Mouse (Mus musculus) kidney, postnatal 25 days (tissue): ENCODE measurements around the gene Srpk3.

Experiments used
- DNase-seq, 2 experiments: peaks; one replicate each; pipeline ENCODE4 v3.0.0; 2021; ENCODE audit warnings: mixed read lengths in 2 of 2

The Srpk3 gene

GRCm38 (mm10) chrX:73815072-73815471 is 40.9 kb downstream of the Srpk3 start:
- DNase-seq: no peak

- no peak for DNase-seq
These were observed 42.5 kb downstream of the Srpk3 start for GRCm38 (mm10) chrX:73816596-73817314.

- DNase-seq: no peak
These were observed 49.5 kb downstream of the Srpk3 start for GRCm38 (mm10) chrX:73823747-73824146.

- peak; percentile 48 to 65 for DNase-seq
These were observed 50.3 kb downstream of the Srpk3 start, which contains the start of gene Pdzd4 for GRCm38 (mm10) chrX:73824185-73825151. Pdzd4 (minus strand) TSS chrX:73824969.
